Mouse (Mus musculus) small intestine, adult 2 months (tissue): Measurements from ENCODE around the gene Rfx1.

Experiments used
- CTCF ChIP-seq: fragments of 200-500 bp; IDR thresholded peaks from 2 replicates; pipeline ENCODE4 v1.5.1; 2012; ENCODE audit warnings: low read depth, mild to moderate bottlenecking, control low read depth, inconsistent platforms, low read length, moderate library complexity, mixed read lengths; ENCODE audit not compliant: insufficient replicate concordance, insufficient read length; ENCODE audit errors: extremely low read depth
- POLR2A ChIP-seq: fragments of 200-500 bp; IDR thresholded peaks from 2 replicates; pipeline ENCODE4 v1.6.1; 2012; ENCODE audit warnings: low read depth, mild to moderate bottlenecking, control low read depth, inconsistent platforms, low read length, moderate library complexity

GRCm38 (mm10) chr8:84087821-84088220, 21.2 kb downstream of the Rfx1 start:
- TF ChIP-seq CTCF: no peak
- TF ChIP-seq POLR2A: no peak
